Mouse (Mus musculus) neural tube, embryonic 14.5 days (tissue): ENCODE results near the gene Itga11. TPM values are rescaled to one million over a fixed set of nuclear protein-coding genes. Genes with fewer than 3 reads are reported as not detected.
"Not testable (repeated sequence)": the region's sequence is repeated elsewhere in the genome, so short reads cannot be mapped to it uniquely, and the experiment has no call there.

Source experiments
- ATAC-seq: fragments of 200-750 bp; cut with Nextera tagmentation; 2 replicates; pipeline ENCODE4 v1.8.0; 2017; ENCODE audit warnings: low read depth, mild to moderate bottlenecking, moderate TSS enrichment, moderate library complexity
- H3K27ac ChIP-seq: fragments of 300-500 bp; sonication (generic); 2 replicates; pipeline ENCODE4 v1.5.1; 2014; ENCODE audit warnings: low read depth, mild to moderate bottlenecking, control low read depth, low read length, moderate library complexity, mixed read lengths
- H3K27me3 ChIP-seq: fragments of 300-500 bp; sonication (generic); 2 replicates; pipeline ENCODE4 v1.6.1; 2014; ENCODE audit warnings: low read length; ENCODE audit not compliant: control insufficient read depth, insufficient read depth
- H3K36me3 ChIP-seq: fragments of 300-500 bp; sonication (generic); 2 replicates; pipeline ENCODE4 v1.6.1; 2014; ENCODE audit warnings: low read length, mixed read lengths; ENCODE audit not compliant: control insufficient read depth, insufficient read depth
- H3K4me1 ChIP-seq: fragments of 300-500 bp; sonication (generic); 2 replicates; pipeline ENCODE4 v1.6.1; 2014; ENCODE audit warnings: low read length; ENCODE audit not compliant: control insufficient read depth, insufficient read depth
- H3K4me2 ChIP-seq: fragments of 300-500 bp; sonication (generic); 2 replicates; pipeline ENCODE4 v1.6.1; 2014; ENCODE audit warnings: mild to moderate bottlenecking, low read depth, low read length, control low read depth
- H3K4me3 ChIP-seq: fragments of 300-500 bp; sonication (generic); 2 replicates; pipeline ENCODE4 v1.5.1; 2014; ENCODE audit warnings: low read depth, low read length, control low read depth, mixed read lengths
- H3K9ac ChIP-seq: fragments of 300-500 bp; sonication (generic); replicated peaks from 2 replicates; pipeline ENCODE4 v1.6.1; 2014; ENCODE audit warnings: low read depth, mild to moderate bottlenecking, control low read depth, low read length, mixed read lengths
- H3K9me3 ChIP-seq: fragments of 300-500 bp; sonication (generic); 2 replicates; pipeline ENCODE4 v1.6.1; 2016; ENCODE audit warnings: low read length; ENCODE audit not compliant: control insufficient read depth
- WGBS: fragments of 180-500 bp; shearing (Covaris S2); extraction: QIAGEN DNeasy Blood & Tissue Kit; methylation state at CpG from one replicate; pipeline ENCODE4 v1.1.7; 2014; 5-methylcytosine and 5-hydroxymethylcytosine counted together
- polyA plus RNA-seq: library from polyadenylated mRNA; unstranded; fragments of >200 nt; fragmentation: Nextera tagmentation; extraction: Ambion mirVana; gene quantifications from 2 replicates; pipeline ENCODE4 v1.2.1, GENCODE M21; 2014

Gene Itga11
- polyA plus RNA-seq, 1 experiment from 2014 or later = 0.33 TPM

DNA sequence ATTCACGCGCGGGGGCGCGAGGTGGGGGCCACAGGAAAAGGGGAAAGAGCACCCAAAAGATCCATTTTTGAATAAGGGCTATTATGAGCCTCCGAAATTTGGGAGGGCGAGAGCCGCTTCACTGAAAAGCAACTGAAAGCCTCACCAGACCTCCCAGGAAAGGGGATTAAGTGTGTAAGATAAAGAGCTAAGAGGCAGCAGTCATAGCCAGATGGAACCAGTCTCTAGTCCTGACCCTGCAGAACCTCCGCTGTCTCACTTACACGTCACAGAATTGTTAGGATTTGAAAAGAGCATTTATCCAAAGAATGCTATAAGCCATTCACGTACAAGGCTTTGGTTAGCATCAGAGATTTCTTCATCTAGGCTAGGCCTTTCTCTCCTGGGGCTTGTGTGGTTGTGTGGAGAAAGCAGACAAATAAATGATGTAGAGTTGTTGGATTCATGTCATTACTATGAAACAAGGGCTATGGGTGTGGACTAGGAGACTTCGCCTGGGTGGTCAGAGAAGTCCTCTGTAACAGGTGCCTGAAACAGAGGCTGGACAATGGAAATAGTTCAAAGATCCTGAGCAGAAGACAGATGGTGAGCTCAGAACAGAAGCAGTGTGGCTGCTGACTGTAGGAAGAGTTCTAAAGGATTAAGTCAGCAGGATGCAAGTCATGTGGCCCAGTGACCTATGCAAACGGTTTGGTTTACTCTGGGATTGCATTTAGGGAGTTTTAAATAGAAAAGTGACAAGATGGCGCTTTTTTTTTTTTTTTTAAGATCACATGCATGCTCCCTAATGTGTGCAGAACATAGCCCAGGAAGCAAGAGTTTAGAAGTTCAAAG lies 134.8 kb downstream of the Itga11 start:
- peak overlapping the region; percentile 92 for H3K27ac ChIP-seq
- WGBS = 15% methylated on average over 14 of the region's 14 CpGs
- peak overlapping the region; percentile 97 for H3K9ac ChIP-seq
- H3K4me3 ChIP-seq = peak overlapping the region; percentile 94
- no peaks in the 10 kb centered on the region for H3K9me3 ChIP-seq
- H3K4me2 ChIP-seq = peak overlapping the region; percentile 60
- H3K4me1 ChIP-seq = peaks cover 19% of the 10 kb centered on the region
- no peaks in the 10 kb centered on the region for H3K36me3 ChIP-seq
- ATAC-seq = no peak
- H3K27me3 ChIP-seq = no peaks in the 10 kb centered on the region

GRCm38 (mm10) chr9:62814751-62815150 lies 137.1 kb downstream of the Itga11 start:
- H3K36me3 ChIP-seq = no peaks in the 10 kb centered on the region
- no peaks in the 10 kb centered on the region for H3K27me3 ChIP-seq
- no peak for ATAC-seq
- H3K4me1 ChIP-seq = peaks cover 5% of the 10 kb centered on the region; the same call in 1 of the 2 replicates
- H3K9me3 ChIP-seq = no peaks in the 10 kb centered on the region
- 87% methylated on average over 2 of the region's 2 CpGs for WGBS
- H3K4me3 ChIP-seq = no peak overlapping the region
- no peak overlapping the region for H3K27ac ChIP-seq
- H3K9ac ChIP-seq = no peak overlapping the region
- H3K4me2 ChIP-seq = no peak overlapping the region

DNA sequence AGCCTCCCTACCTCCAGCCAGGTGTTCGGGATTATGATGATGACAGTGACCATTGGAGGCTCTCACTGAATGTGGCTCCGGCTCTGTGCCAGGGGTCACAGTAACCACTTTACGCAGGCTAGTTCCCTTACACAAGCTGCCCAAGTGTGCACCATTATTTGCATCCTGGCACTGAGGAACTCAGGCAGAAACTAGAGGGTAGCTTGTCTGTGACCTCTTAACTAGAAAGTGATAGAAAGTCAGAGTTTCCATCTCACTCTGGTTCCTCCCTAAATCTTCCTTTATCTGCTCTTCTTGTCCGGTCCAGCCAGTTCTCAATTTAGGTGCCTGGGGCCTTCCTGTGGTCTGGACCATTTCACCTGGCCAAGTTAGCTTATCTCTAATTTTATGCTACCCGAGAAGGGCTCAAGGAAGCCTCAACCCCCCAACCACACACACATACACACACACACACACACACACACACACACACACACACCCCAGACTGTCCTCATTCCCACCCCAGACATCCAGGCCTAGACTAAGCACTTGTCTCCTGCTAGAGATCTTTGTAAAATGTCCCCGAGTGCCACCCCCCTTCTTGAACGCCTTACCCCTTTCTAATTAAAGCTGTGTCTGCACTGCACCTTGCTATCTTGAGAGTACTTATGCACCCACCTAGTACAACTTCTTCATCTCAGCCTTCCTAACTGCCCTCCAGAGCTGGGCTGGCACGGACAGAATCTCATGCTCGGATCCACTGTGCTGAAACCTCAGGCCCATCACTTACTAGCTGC lies 138.9 kb downstream of the Itga11 start:
- Histone ChIP-seq H3K27ac (no peak overlapping the region), H3K27me3 (no peaks in the 10 kb centered on the region), H3K4me1 (0 out of 2 replicates have a peak, but pooled peaks cover 3% of the 10 kb centered on the region), H3K9ac (no peak overlapping the region), H3K9me3 (no peaks in the 10 kb centered on the region), H3K4me2 (no peak overlapping the region), H3K4me3 (no peak overlapping the region), H3K36me3 (no peaks in the 10 kb centered on the region)
- WGBS = 87% methylated on average over 9 of the region's 9 CpGs
- ATAC-seq = no peak

DNA sequence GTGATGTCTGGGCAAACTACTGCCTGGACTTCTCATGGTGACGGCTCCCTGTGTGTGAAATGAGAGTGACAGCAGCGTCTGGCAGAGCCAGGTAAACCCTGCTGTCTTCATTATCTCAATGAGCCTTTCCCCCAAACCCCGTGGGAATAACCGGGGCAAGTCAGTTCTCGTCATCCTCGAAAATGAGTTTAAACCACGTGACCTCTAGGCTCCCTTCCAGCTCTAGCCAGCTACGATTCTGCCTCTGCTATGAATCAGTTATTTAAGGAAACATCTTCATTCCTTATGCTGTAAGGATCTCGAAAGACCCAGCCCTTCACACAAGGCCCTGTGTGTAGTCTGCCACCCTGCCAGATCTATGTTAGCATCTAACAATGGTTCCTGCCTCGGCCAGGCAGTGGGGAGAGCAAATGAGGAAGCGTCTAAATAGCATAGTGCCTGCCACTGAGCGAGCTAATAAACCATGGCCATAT lies 139.5 kb downstream of the Itga11 start:
- ATAC-seq = no peak
- Histone ChIP-seq H3K4me2 (no peak overlapping the region), H3K27ac (no peak overlapping the region)

DNA sequence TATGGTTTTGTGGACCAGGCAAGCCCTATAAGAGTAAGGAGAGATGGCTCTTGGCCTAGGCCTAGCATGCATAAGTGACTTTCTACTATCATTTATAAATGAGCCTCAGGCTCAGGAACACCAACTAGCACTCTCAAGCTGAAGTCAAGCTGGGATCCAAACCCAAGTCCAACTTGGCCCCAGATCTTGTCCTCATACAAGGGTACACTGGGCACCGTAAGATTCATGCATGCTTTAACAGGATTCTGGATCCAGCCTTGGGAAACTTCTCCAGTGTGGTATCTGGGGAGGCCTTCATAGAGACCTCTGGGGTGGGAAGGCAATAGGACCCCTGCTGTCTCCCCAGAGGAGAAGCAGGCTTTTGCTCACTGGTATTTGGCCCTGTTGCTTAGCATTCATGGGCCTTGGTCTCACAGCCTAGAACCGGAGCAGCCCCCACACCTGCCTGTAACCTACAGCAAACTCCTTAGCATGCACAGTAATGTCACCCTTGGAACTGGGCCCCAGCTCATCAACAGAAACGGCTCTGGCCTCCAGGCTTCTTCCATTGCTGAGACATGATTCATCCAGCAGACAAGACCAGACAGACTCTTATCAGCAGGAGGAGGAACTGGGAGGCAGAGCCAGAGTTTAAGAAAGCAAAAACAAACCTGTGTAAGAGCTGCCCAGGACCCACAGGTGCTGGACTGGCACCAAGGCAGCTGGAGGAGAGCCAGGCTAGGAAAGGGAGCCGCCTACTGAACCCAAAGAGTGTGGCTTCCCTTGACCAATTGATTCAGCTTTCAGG lies 140.4 kb downstream of the Itga11 start:
- 62% methylated on average over 4 of the region's 4 CpGs for WGBS
- H3K36me3 ChIP-seq = no peaks in the 10 kb centered on the region
- no peak overlapping the region for H3K27ac ChIP-seq
- H3K9me3 ChIP-seq = no peaks in the 10 kb centered on the region
- no peak overlapping the region for H3K4me2 ChIP-seq
- H3K27me3 ChIP-seq = no peaks in the 10 kb centered on the region
- H3K4me3 ChIP-seq = no peak overlapping the region
- H3K4me1 ChIP-seq = 0 out of 2 replicates have a peak, but pooled peaks cover 3% of the 10 kb centered on the region
- H3K9ac ChIP-seq = no peak overlapping the region
- no peak for ATAC-seq

More for the DNA sequence above, 139.5 kb downstream of the Itga11 start:
- no peaks in the 10 kb centered on the region for H3K9me3 ChIP-seq
- no peak overlapping the region for H3K4me3 ChIP-seq
- 50% methylated on average over 12 of the region's 12 CpGs for WGBS
- no peaks in the 10 kb centered on the region for H3K36me3 ChIP-seq
- no peak overlapping the region for H3K9ac ChIP-seq
- no peaks in the 10 kb centered on the region for H3K27me3 ChIP-seq
- 0 out of 2 replicates have a peak, but pooled peaks cover 3% of the 10 kb centered on the region for H3K4me1 ChIP-seq

GRCm38 (mm10) chr9:62819494-62819893 lies 141.9 kb downstream of the Itga11 start:
- no peaks in the 10 kb centered on the region for H3K27me3 ChIP-seq
- H3K9me3 ChIP-seq = no peaks in the 10 kb centered on the region
- WGBS = 77% methylated on average over 3 of the region's 3 CpGs
- H3K4me2 ChIP-seq = no peak overlapping the region
- 0 out of 2 replicates have a peak, but pooled peaks cover 3% of the 10 kb centered on the region for H3K4me1 ChIP-seq
- no peak overlapping the region for H3K4me3 ChIP-seq
- no peaks in the 10 kb centered on the region for H3K36me3 ChIP-seq
- ATAC-seq = no peak
- no peak overlapping the region for H3K27ac ChIP-seq
- no peak overlapping the region for H3K9ac ChIP-seq

DNA sequence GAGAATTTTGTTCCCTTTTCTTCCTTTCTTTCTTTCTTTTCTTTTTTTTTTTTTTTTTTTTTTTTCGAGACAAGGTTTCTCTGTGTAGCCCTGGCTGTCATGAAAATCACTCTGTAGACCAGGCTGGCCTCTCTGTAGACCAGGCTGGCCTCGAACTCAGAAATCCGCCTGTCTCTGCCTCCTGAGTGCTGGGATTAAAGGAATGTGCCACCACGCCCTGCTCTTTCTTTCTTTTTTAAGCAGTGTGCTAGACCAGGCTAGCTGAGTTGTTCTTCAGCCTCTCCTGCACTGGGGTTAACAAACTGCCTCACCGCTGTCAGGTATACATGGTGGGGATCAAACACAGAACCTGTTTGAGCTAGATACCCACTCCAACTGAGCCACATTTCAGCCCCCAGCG lies 142.3 kb downstream of the Itga11 start:
- H3K9ac ChIP-seq, H3K4me3 ChIP-seq, H3K4me2 ChIP-seq, H3K9me3 ChIP-seq, H3K27ac ChIP-seq, H3K4me1 ChIP-seq, H3K36me3 ChIP-seq, H3K27me3 ChIP-seq, ATAC-seq: not testable (repeated sequence)
- 85% methylated on average over 6 of the region's 6 CpGs for WGBS

- no peak for ATAC-seq
- Histone ChIP-seq H3K9me3 (no peaks in the 10 kb centered on the region), H3K27ac (no peak overlapping the region), H3K4me2 (no peak overlapping the region), H3K9ac (no peak overlapping the region), H3K36me3 (no peaks in the 10 kb centered on the region), H3K27me3 (no peaks in the 10 kb centered on the region), H3K4me1 (0 out of 2 replicates have a peak, but pooled peaks cover 6% of the 10 kb centered on the region), H3K4me3 (no peak overlapping the region)
- 87% methylated on average over 6 of the region's 6 CpGs for WGBS
Observed at GRCm38 (mm10) chr9:62820829-62821228, 143.2 kb downstream of the Itga11 start.
